Mouse (Mus musculus) intestine, embryonic 16.5 days (tissue): Measurements from ENCODE around the gene Tmem45a. TPM values are rescaled to one million over a fixed set of nuclear protein-coding genes. Genes with fewer than 3 reads are reported as not detected.
"Not testable (repeated sequence)": the region's sequence is repeated elsewhere in the genome, so short reads cannot be mapped to it uniquely, and the experiment has no call there.

Experiments
- ATAC-seq: fragments of 200-750 bp; cut with Nextera tagmentation; 2 replicates; pipeline ENCODE4 v1.8.0; 2017; ENCODE audit warnings: moderate TSS enrichment, moderate library complexity
- H3K27ac ChIP-seq: fragments of 300-500 bp; sonication (generic); 2 replicates; pipeline ENCODE4 v1.5.1; 2014; ENCODE audit warnings: mild to moderate bottlenecking, low read length
- H3K27me3 ChIP-seq: fragments of 300-500 bp; sonication (generic); replicated peaks from 2 replicates; pipeline ENCODE4 v1.6.1; 2014; ENCODE audit warnings: low read length, control low read depth, mixed read lengths; ENCODE audit not compliant: control insufficient read depth, insufficient read depth
- H3K36me3 ChIP-seq: fragments of 300-500 bp; sonication (generic); 2 replicates; pipeline ENCODE4 v1.6.1; 2014; ENCODE audit warnings: low read length, control low read depth; ENCODE audit not compliant: control insufficient read depth, insufficient read depth
- H3K4me1 ChIP-seq: fragments of 300-500 bp; sonication (generic); 2 replicates; pipeline ENCODE4 v1.6.1; 2014; ENCODE audit warnings: low read length, control low read depth, mixed read lengths; ENCODE audit not compliant: control insufficient read depth, insufficient read depth
- H3K4me2 ChIP-seq: fragments of 300-500 bp; sonication (generic); 2 replicates; pipeline ENCODE4 v1.6.1; 2014; ENCODE audit warnings: low read depth, low read length, control low read depth
- H3K4me3 ChIP-seq: fragments of 300-500 bp; sonication (generic); 2 replicates; pipeline ENCODE4 v1.5.1; 2014; ENCODE audit warnings: mild to moderate bottlenecking, low read length
- H3K9ac ChIP-seq: fragments of 300-500 bp; sonication (generic); 2 replicates; pipeline ENCODE4 v1.6.1; 2014; ENCODE audit warnings: low read depth, low read length
- H3K9me3 ChIP-seq: fragments of 300-500 bp; sonication (generic); 2 replicates; pipeline ENCODE4 v1.6.1; 2016; ENCODE audit warnings: low read length, control low read depth; ENCODE audit not compliant: control insufficient read depth
- WGBS: fragments of 180-500 bp; shearing (Covaris S2); extraction: QIAGEN DNeasy Blood & Tissue Kit; methylation state at CpG from one replicate; pipeline ENCODE4 v1.1.7; 2014; 5-methylcytosine and 5-hydroxymethylcytosine counted together
- polyA plus RNA-seq: library from polyadenylated mRNA; unstranded; fragments of >200 nt; fragmentation: Nextera tagmentation; extraction: Ambion mirVana; gene quantifications from 2 replicates; pipeline ENCODE4 v1.2.1, GENCODE M21; 2015

Tmem45a gene
- 27.0 and 29.8 TPM in 2 replicates for polyA plus RNA-seq

DNA sequence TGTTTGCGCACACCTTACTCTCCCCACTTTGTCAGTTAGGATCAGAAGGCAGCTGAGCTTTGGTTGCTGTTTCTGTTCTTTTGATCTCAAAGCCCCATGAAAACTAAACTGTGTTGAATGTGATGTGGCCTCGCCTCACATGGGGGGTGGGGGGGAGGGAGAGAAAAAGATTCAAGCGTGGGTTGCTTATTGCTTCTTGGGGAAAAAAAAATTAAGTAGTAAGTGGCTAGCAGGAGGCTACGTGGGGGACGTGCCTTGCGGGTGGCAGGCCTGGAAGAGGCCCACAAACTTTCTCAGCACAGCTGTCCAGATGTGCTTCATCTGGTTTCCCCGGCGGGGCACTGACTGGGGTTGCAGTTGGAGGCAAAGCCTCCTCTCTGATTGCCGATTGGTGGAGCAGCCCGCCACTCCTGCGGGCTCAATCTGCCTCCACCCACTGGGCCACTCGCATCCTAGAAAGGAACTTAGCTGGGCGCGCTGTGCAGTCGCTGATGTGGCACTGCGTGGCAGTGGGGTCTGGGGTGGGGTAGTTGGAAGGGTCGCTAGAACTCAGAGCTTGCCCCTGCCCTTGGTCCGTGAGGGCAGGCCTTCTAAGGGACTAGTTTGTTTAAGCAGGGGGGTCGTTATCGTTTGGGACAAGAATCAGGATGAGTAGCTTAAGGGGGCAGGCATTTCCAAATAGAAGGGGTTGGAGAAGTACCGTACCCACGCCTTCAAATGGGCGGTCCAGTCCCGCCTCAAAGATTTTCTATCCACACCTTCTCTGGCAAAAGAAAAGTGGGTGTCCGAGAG, at the start of gene Tmem45a:
Gene Tmem45a (minus strand): TSS at position 343 of the 792 bp plus-strand sequence.
- H3K27me3 ChIP-seq, result no peaks in the 10 kb centered on the region
- no peaks in the 10 kb centered on the region for H3K36me3 ChIP-seq
- WGBS, result 3% methylated on average over 25 of the region's 25 CpGs
- peak within 1 kb of the TSS; percentile 70 for H3K4me2 ChIP-seq
- H3K9me3 ChIP-seq, result no peaks in the 10 kb centered on the region
- no peaks in the 10 kb centered on the region for H3K4me1 ChIP-seq
- ATAC-seq, result peak; percentile 99
- peak within 1 kb of the TSS; percentile 60 for H3K9ac ChIP-seq
- peak within 1 kb of the TSS; percentile 46 for H3K27ac ChIP-seq
- peak within 1 kb of the TSS; percentile 57 for H3K4me3 ChIP-seq

- Histone ChIP-seq H3K9ac (no peak within 1 kb of the TSS), H3K4me3 (no peak within 1 kb of the TSS), H3K4me1 (no peaks in the 10 kb centered on the region), H3K27ac (no peak within 1 kb of the TSS), H3K36me3 (no peaks in the 10 kb centered on the region), H3K9me3 (no peaks in the 10 kb centered on the region), H3K27me3 (no peaks in the 10 kb centered on the region), H3K4me2 (no peak within 1 kb of the TSS)
- WGBS, result 58% methylated on average over 3 of the region's 3 CpGs
- ATAC-seq, result no peak
Measured at GRCm38 (mm10) chr16:56928023-56928422, 42.1 kb upstream of the Tmem45a start, which contains the start of gene Lnp1. Gene Lnp1 (minus strand): TSS chr16:56928061.

GRCm38 (mm10) chr16:56920102-56920657, 34.2 kb upstream of the Tmem45a start:
- Histone ChIP-seq H3K4me3 (no peak overlapping the region), H3K9ac (no peak overlapping the region), H3K27ac (no peak overlapping the region), H3K36me3 (no peaks in the 10 kb centered on the region), H3K27me3 (no peaks in the 10 kb centered on the region), H3K4me2 (no peak overlapping the region), H3K4me1 (no peaks in the 10 kb centered on the region), H3K9me3 (no peaks in the 10 kb centered on the region)
- peak; percentile 71 for ATAC-seq
- WGBS, result 18% methylated on average over 8 of the region's 8 CpGs

GRCm38 (mm10) chr16:56917230-56917629, 31.3 kb upstream of the Tmem45a start:
- no peak for ATAC-seq
- no peak overlapping the region for H3K27ac ChIP-seq
- WGBS, result 89% methylated on average over 7 of the region's 7 CpGs

DNA sequence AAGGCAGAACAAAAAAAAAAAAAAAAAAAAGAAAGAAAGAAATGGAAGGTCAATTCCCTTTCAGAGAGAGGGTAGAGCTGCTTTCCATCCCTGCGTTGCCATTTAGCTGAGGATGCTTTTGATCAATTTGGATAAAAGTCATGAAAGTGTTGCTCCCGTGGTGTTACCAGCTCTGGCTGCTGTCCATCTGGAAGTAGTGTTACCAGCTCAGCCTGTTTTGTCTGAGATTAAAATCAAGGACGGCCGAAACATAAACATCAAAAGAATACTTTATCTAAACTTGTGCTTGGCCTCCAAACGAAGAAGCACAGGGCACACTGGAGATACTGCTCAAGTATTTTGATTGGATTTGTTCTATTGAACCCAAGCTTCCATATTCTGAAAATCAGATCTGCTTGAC, 23.0 kb upstream of the Tmem45a start:
- H3K9me3 ChIP-seq, result no peaks in the 10 kb centered on the region; the same call in 1 of the 2 replicates
- no peak overlapping the region for H3K27ac ChIP-seq
- H3K36me3 ChIP-seq, result no peaks in the 10 kb centered on the region
- H3K4me2 ChIP-seq, result no peak overlapping the region
- WGBS, result 51% methylated on average over 5 of the region's 5 CpGs
- ATAC-seq, result no peak
- H3K4me1 ChIP-seq, result no peaks in the 10 kb centered on the region
- H3K4me3 ChIP-seq, result no peak overlapping the region
- no peak overlapping the region for H3K9ac ChIP-seq
- H3K27me3 ChIP-seq, result no peaks in the 10 kb centered on the region

More at GRCm38 (mm10) chr16:56917230-56917629, 31.3 kb upstream of the Tmem45a start:
- H3K27me3 ChIP-seq, result no peaks in the 10 kb centered on the region
- H3K4me1 ChIP-seq, result no peaks in the 10 kb centered on the region
- no peaks in the 10 kb centered on the region for H3K9me3 ChIP-seq
- no peak overlapping the region for H3K9ac ChIP-seq
- H3K36me3 ChIP-seq, result no peaks in the 10 kb centered on the region
- no peak overlapping the region for H3K4me2 ChIP-seq
- H3K4me3 ChIP-seq, result no peak overlapping the region

GRCm38 (mm10) chr16:56902206-56902605, 16.2 kb upstream of the Tmem45a start:
- WGBS, result 52% methylated on average over 3 of the region's 3 CpGs
- not testable (repeated sequence) for H3K4me1 ChIP-seq, H3K27me3 ChIP-seq, H3K9ac ChIP-seq, H3K4me2 ChIP-seq, H3K9me3 ChIP-seq, H3K4me3 ChIP-seq, ATAC-seq, H3K36me3 ChIP-seq, H3K27ac ChIP-seq

DNA sequence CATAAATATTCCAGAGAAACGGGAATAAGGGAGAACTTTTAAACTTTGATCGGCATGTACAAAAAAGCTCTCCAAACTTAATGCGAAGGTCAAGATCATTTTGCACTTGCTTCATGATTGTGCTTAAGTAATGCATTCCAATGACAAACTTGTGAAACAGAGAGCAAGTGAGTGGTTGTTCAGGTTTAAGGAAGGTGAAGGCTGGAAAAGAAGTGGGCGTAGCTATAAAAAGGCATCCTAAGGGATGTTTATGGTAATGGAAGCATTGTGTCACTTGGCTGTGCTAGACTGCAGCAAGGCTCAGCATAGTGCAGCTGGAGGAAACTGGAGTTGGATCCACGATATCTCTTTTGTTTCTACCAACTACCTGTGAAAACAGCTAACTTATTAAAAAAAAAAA, 5.6 kb upstream of the Tmem45a start:
- Histone ChIP-seq H3K4me2 (no peak overlapping the region), H3K27me3 (no peaks in the 10 kb centered on the region), H3K9me3 (no peaks in the 10 kb centered on the region), H3K9ac (no peak overlapping the region), H3K36me3 (no peaks in the 10 kb centered on the region), H3K4me1 (no peaks in the 10 kb centered on the region), H3K4me3 (no peak overlapping the region), H3K27ac (no peak overlapping the region)
- ATAC-seq, result no peak
- WGBS, result 86% methylated on average over 5 of the region's 5 CpGs

DNA sequence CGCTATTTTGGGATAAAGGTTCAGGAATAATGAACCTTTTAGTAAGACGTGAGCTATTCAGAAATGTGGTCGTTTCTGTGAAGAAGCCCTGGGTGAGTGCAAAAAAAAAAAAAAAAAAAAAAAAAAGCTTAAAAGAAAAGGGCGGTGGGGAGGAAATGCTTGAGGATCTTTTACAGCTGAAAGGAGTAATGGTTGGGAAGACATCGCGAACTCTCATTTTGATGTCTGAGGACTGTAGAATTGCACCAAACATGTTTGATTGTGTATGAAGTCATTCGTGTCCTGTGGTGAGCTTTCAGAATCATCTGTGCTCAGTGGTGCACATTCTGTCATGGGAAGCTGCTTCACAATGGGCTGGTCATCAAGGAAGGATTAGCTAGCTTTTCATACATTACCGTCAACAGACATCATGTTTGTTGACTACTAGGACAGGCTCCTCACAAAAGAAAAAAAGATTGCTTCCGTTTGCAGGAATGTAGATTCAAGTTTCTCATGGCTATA, 700 bp upstream of the Tmem45a start:
- 28% methylated on average over 9 of the region's 9 CpGs for WGBS
- no peaks in the 10 kb centered on the region for H3K36me3 ChIP-seq
- H3K9ac ChIP-seq, result no peak overlapping the region
- peak overlapping the region; percentile 57 for H3K4me3 ChIP-seq
- H3K9me3 ChIP-seq, result no peaks in the 10 kb centered on the region
- H3K27ac ChIP-seq, result no peak overlapping the region
- ATAC-seq, result no peak
- no peaks in the 10 kb centered on the region for H3K4me1 ChIP-seq
- H3K27me3 ChIP-seq, result no peaks in the 10 kb centered on the region
- peak overlapping the region; percentile 70 for H3K4me2 ChIP-seq

- no peak for ATAC-seq
- Histone ChIP-seq H3K9me3 (no peaks in the 10 kb centered on the region), H3K4me2 (peak overlapping the region; percentile 15), H3K4me1 (no peaks in the 10 kb centered on the region), H3K27ac (no peak overlapping the region), H3K27me3 (no peaks in the 10 kb centered on the region), H3K9ac (no peak overlapping the region), H3K4me3 (no peak overlapping the region), H3K36me3 (no peaks in the 10 kb centered on the region)
- WGBS, result 84% methylated on average over 6 of the region's 6 CpGs
Measured at GRCm38 (mm10) chr16:56884811-56885210, 1.2 kb downstream of the Tmem45a start.
